Mouse (Mus musculus) lung, postnatal 0 days (tissue): ENCODE data around the gene Naa38.

Experiments
- CTCF ChIP-seq: IDR thresholded peaks from 2 replicates; pipeline ENCODE4 v1.5.1; 2016; ENCODE audit warnings: antibody characterized with exemption, mild to moderate bottlenecking
- EP300 ChIP-seq: IDR thresholded peaks from 2 replicates; pipeline ENCODE4 v1.6.1; 2016; ENCODE audit warnings: antibody characterized with exemption, mild to moderate bottlenecking, control low read depth

DNA sequence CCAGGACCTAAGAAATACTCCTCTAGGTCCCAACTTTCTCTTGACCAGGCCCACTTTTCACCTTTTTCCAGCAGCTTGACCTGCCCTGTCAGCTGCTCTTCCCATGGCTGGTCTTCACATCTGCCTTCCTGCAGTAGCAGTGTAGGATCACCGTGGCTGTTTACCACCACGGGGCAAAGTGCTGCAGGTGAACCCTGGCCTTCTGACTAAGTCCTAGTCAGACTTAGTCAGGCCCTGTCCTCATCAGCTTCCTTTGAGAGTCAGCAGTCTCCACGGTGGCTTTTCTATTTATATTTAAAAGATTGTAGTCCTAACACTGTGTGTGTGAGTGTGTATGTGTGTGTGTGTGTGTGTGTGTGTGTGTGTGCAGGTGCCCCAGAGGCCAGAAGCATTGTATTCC lies 17.5 kb upstream of the Naa38 start:
- TF ChIP-seq CTCF: no peak
- no peak for TF ChIP-seq EP300
